Mouse (Mus musculus): ENCODE data around the gene Dtnbp1. TPM values are rescaled to one million over a fixed set of nuclear protein-coding genes. Genes with fewer than 3 reads are reported as not detected.

The Dtnbp1 gene
- polyA plus RNA-seq (2012; ENCODE audit: insufficient read depth, insufficient read length, missing spikeins): 107 and 127 TPM in 2 replicates

- Histone ChIP-seq H3K4me3 (ENCODE audit: insufficient read depth, low read length) (peak within 1 kb of the TSS; percentile 97), H3K27ac (ENCODE audit: insufficient read depth, low read depth, low read length) (peak within 1 kb of the TSS; percentile 81), H3K4me1 (ENCODE audit: control insufficient read depth, insufficient read depth, low read length) (peaks cover 40% of the 10 kb centered on the region)
- TF ChIP-seq CTCF (IDR thresholded peaks at IDR 0.05; ENCODE audit: low read depth, low read length) (no peak), POLR2A (IDR thresholded peaks at IDR 0.05; ENCODE audit: borderline replicate concordance, low read depth, low read length) (0 out of 2 replicates have a peak, but pooled peaks have one; percentile 15)
Observed at GRCm38 (mm10) chr13:45001911-45002615, at the start of gene Dtnbp1. Gene Dtnbp1, minus strand, starts transcription at chr13:45002147.

- Histone ChIP-seq H3K27ac (ENCODE audit: insufficient read depth, low read depth, low read length) (no peak overlapping the region), H3K4me1 (ENCODE audit: control insufficient read depth, insufficient read depth, low read length) (peaks cover 2% of the 10 kb centered on the region), H3K4me3 (ENCODE audit: insufficient read depth, low read length) (no peak overlapping the region)
- TF ChIP-seq POLR2A (IDR thresholded peaks at IDR 0.05; ENCODE audit: borderline replicate concordance, low read depth, low read length) (no peak), CTCF (IDR thresholded peaks at IDR 0.05; ENCODE audit: low read depth, low read length) (no peak)
Observed at GRCm38 (mm10) chr13:45049261-45050020, 47.5 kb upstream of the Dtnbp1 start.

GRCm38 (mm10) chr13:45043466-45043865, 41.5 kb upstream of the Dtnbp1 start:
- H3K27ac ChIP-seq (ENCODE audit: insufficient read depth, low read depth, low read length): no peak overlapping the region
- TF ChIP-seq POLR2A (IDR thresholded peaks at IDR 0.05; ENCODE audit: borderline replicate concordance, low read depth, low read length): no peak
- TF ChIP-seq CTCF (IDR thresholded peaks at IDR 0.05; ENCODE audit: low read depth, low read length): no peak
- H3K4me1 ChIP-seq (ENCODE audit: control insufficient read depth, insufficient read depth, low read length): no peaks in the 10 kb centered on the region
- no peak overlapping the region for H3K4me3 ChIP-seq (ENCODE audit: insufficient read depth, low read length)

GRCm38 (mm10) chr13:45040741-45041140, 38.8 kb upstream of the Dtnbp1 start:
- Histone ChIP-seq H3K4me3 (ENCODE audit: insufficient read depth, low read length) (no peak overlapping the region), H3K4me1 (ENCODE audit: control insufficient read depth, insufficient read depth, low read length) (no peaks in the 10 kb centered on the region), H3K27ac (ENCODE audit: insufficient read depth, low read depth, low read length) (no peak overlapping the region)
- TF ChIP-seq CTCF (IDR thresholded peaks at IDR 0.05; ENCODE audit: low read depth, low read length): no peak
- no peak for TF ChIP-seq POLR2A (IDR thresholded peaks at IDR 0.05; ENCODE audit: borderline replicate concordance, low read depth, low read length)

GRCm38 (mm10) chr13:45040195-45040594, 38.2 kb upstream of the Dtnbp1 start:
- Histone ChIP-seq H3K4me3 (ENCODE audit: insufficient read depth, low read length) (no peak overlapping the region), H3K4me1 (ENCODE audit: control insufficient read depth, insufficient read depth, low read length) (no peaks in the 10 kb centered on the region), H3K27ac (ENCODE audit: insufficient read depth, low read depth, low read length) (no peak overlapping the region)
- TF ChIP-seq CTCF (IDR thresholded peaks at IDR 0.05; ENCODE audit: low read depth, low read length) (no peak), POLR2A (IDR thresholded peaks at IDR 0.05; ENCODE audit: borderline replicate concordance, low read depth, low read length) (no peak)

GRCm38 (mm10) chr13:45036417-45036816, 34.5 kb upstream of the Dtnbp1 start:
- peaks cover 3% of the 10 kb centered on the region for H3K4me1 ChIP-seq (ENCODE audit: control insufficient read depth, insufficient read depth, low read length)
- H3K4me3 ChIP-seq (ENCODE audit: insufficient read depth, low read length): no peak overlapping the region
- H3K27ac ChIP-seq (ENCODE audit: insufficient read depth, low read depth, low read length): no peak overlapping the region
- TF ChIP-seq CTCF (IDR thresholded peaks at IDR 0.05; ENCODE audit: low read depth, low read length): no peak
- TF ChIP-seq POLR2A (IDR thresholded peaks at IDR 0.05; ENCODE audit: borderline replicate concordance, low read depth, low read length): no peak

GRCm38 (mm10) chr13:45034759-45035158, 32.8 kb upstream of the Dtnbp1 start:
- no peak overlapping the region for H3K27ac ChIP-seq (ENCODE audit: insufficient read depth, low read depth, low read length)
- TF ChIP-seq POLR2A (IDR thresholded peaks at IDR 0.05; ENCODE audit: borderline replicate concordance, low read depth, low read length) (no peak), CTCF (IDR thresholded peaks at IDR 0.05; ENCODE audit: low read depth, low read length) (no peak)
- no peak overlapping the region for H3K4me3 ChIP-seq (ENCODE audit: insufficient read depth, low read length)
- peaks cover 8% of the 10 kb centered on the region for H3K4me1 ChIP-seq (ENCODE audit: control insufficient read depth, insufficient read depth, low read length)

- no peak overlapping the region for H3K4me3 ChIP-seq (ENCODE audit: insufficient read depth, low read length)
- TF ChIP-seq CTCF (IDR thresholded peaks at IDR 0.05; ENCODE audit: low read depth, low read length) (no peak), POLR2A (IDR thresholded peaks at IDR 0.05; ENCODE audit: borderline replicate concordance, low read depth, low read length) (no peak)
- peaks cover 8% of the 10 kb centered on the region for H3K4me1 ChIP-seq (ENCODE audit: control insufficient read depth, insufficient read depth, low read length)
- H3K27ac ChIP-seq (ENCODE audit: insufficient read depth, low read depth, low read length): no peak overlapping the region
Observed at GRCm38 (mm10) chr13:45033360-45033759, 31.4 kb upstream of the Dtnbp1 start.

- H3K4me1 ChIP-seq (ENCODE audit: control insufficient read depth, insufficient read depth, low read length): peaks cover 8% of the 10 kb centered on the region
- H3K4me3 ChIP-seq (ENCODE audit: insufficient read depth, low read length): no peak overlapping the region
- TF ChIP-seq POLR2A (IDR thresholded peaks at IDR 0.05; ENCODE audit: borderline replicate concordance, low read depth, low read length) (no peak), CTCF (IDR thresholded peaks at IDR 0.05; ENCODE audit: low read depth, low read length) (no peak)
- H3K27ac ChIP-seq (ENCODE audit: insufficient read depth, low read depth, low read length): no peak overlapping the region
Observed at GRCm38 (mm10) chr13:45032484-45032883, 30.5 kb upstream of the Dtnbp1 start.

GRCm38 (mm10) chr13:45031748-45032147, 29.8 kb upstream of the Dtnbp1 start:
- peaks cover 8% of the 10 kb centered on the region for H3K4me1 ChIP-seq (ENCODE audit: control insufficient read depth, insufficient read depth, low read length)
- H3K27ac ChIP-seq (ENCODE audit: insufficient read depth, low read depth, low read length): no peak overlapping the region
- TF ChIP-seq CTCF (IDR thresholded peaks at IDR 0.05; ENCODE audit: low read depth, low read length): no peak
- TF ChIP-seq POLR2A (IDR thresholded peaks at IDR 0.05; ENCODE audit: borderline replicate concordance, low read depth, low read length): no peak
- H3K4me3 ChIP-seq (ENCODE audit: insufficient read depth, low read length): no peak overlapping the region

Measured in bone marrow macrophage, adult 2 months (primary cell).